Mouse (Mus musculus) retina, adult 2 months (tissue): Measurements from ENCODE around the gene Map2k4.

Experiments used
- DNase-seq: peaks from one replicate; pipeline ENCODE4 v3.0.0-alpha.2; 2012; ENCODE audit warnings: low read depth, low spot score

Gene Map2k4

GRCm38 (mm10) chr11:65773946-65774656, 14.0 kb downstream of the Map2k4 start:
- DNase-seq: no peak

- no peak for DNase-seq
Measured at GRCm38 (mm10) chr11:65773535-65773934, 14.6 kb downstream of the Map2k4 start.

GRCm38 (mm10) chr11:65771546-65771945, 16.6 kb downstream of the Map2k4 start:
- no peak for DNase-seq

- no peak for DNase-seq
Measured at GRCm38 (mm10) chr11:65769990-65770389, 18.1 kb downstream of the Map2k4 start.

- DNase-seq: no peak
Measured at GRCm38 (mm10) chr11:65768445-65768844, 19.7 kb downstream of the Map2k4 start.

- DNase-seq: no peak
Measured at GRCm38 (mm10) chr11:65760912-65761311, 27.2 kb downstream of the Map2k4 start.

GRCm38 (mm10) chr11:65759350-65759749, 28.7 kb downstream of the Map2k4 start:
- no peak for DNase-seq

- DNase-seq: no peak
Measured at GRCm38 (mm10) chr11:65754161-65754560, 33.9 kb downstream of the Map2k4 start.

GRCm38 (mm10) chr11:65753593-65753992, 34.5 kb downstream of the Map2k4 start:
- DNase-seq: no peak

GRCm38 (mm10) chr11:65750546-65750945, 37.6 kb downstream of the Map2k4 start:
- DNase-seq: no peak

- no peak for DNase-seq
Measured at GRCm38 (mm10) chr11:65747433-65747832, 40.7 kb downstream of the Map2k4 start.

- no peak for DNase-seq
Measured at GRCm38 (mm10) chr11:65745707-65746333, 42.3 kb downstream of the Map2k4 start.

GRCm38 (mm10) chr11:65743866-65744265, 44.2 kb downstream of the Map2k4 start:
- no peak for DNase-seq

GRCm38 (mm10) chr11:65740811-65741210, 47.3 kb downstream of the Map2k4 start:
- DNase-seq: no peak

- no peak for DNase-seq
Measured at GRCm38 (mm10) chr11:65740390-65740789, 47.7 kb downstream of the Map2k4 start.

GRCm38 (mm10) chr11:65739880-65740279, 48.2 kb downstream of the Map2k4 start:
- no peak for DNase-seq

GRCm38 (mm10) chr11:65734656-65735055, 53.4 kb downstream of the Map2k4 start:
- no peak for DNase-seq

GRCm38 (mm10) chr11:65729623-65730217, 58.4 kb downstream of the Map2k4 start:
- DNase-seq: no peak

GRCm38 (mm10) chr11:65728906-65729305, 59.2 kb downstream of the Map2k4 start:
- DNase-seq: no peak

- no peak for DNase-seq
Measured at GRCm38 (mm10) chr11:65723715-65724114, 64.4 kb downstream of the Map2k4 start.

- no peak for DNase-seq
Measured at GRCm38 (mm10) chr11:65721615-65722014, 66.5 kb downstream of the Map2k4 start.

- no peak for DNase-seq
Measured at GRCm38 (mm10) chr11:65719960-65720359, 68.1 kb downstream of the Map2k4 start.

- no peak for DNase-seq
Measured at GRCm38 (mm10) chr11:65713830-65714229, 74.3 kb downstream of the Map2k4 start.
